Mouse (Mus musculus): ENCODE results near the gene Slc51a. TPM values are rescaled to one million over a fixed set of nuclear protein-coding genes. Genes with fewer than 3 reads are reported as not detected.
"Not testable (repeated sequence)": the region's sequence is repeated elsewhere in the genome, so short reads cannot be mapped to it uniquely, and the experiment has no call there.

Gene Slc51a
- polyA plus RNA-seq, 1 experiment from 2014 or later = 0.20 TPM

DNA sequence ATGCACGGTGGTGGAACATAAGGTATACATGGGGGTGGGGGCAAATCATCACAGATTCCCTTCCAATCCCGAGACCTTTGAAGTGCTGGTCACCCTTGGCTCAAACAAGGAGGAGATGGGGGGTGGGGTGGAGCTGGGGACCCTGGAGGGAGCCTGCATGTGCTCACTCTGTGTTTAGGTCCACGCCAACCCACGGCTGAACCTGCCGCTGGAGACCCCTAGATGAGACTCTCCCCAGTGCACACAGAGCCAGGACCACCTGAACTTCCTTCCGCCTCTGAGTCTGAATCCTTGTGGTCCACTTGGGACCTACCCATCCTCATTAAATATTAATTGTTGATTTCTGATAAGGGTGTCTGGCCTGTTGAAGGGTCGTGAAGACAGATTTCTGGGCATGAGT, 19.2 kb upstream of the Slc51a start:
- Histone ChIP-seq H3K9me3 (no peaks in the 10 kb centered on the region), H3K27ac (no peak overlapping the region), H3K4me1 (replicated peaks) (peaks cover 46% of the 10 kb centered on the region), H3K4me3 (no peak overlapping the region), H3K27me3 (ENCODE audit: insufficient read depth, poor library complexity, severe bottlenecking) (peaks cover 4% of the 10 kb centered on the region; the same call in 1 of the 2 replicates), H3K36me3 (no peaks in the 10 kb centered on the region)
- DNase-seq (ENCODE audit: low spot score) = no peak
- WGBS = 83% methylated on average over 7 of the region's 7 CpGs

DNA sequence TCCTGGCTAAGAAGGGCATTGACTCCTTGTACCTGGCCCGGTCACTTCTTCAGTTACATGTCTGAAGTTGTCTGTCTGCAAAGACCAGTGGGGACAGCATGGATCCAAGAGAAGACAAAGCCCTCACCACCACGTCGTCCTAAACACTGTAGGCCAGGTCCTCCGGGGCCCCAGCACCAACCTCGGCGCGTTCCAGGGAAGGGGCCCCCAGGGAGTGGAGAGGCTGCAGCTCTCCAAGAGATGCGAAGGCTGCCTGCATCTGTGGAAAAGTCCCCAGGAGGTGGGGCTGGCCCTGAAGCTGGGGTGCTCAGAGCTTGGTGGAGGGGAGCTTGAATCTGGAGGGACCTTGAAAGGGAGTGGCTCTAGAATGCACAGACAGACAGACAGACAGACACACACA, 18.6 kb upstream of the Slc51a start:
- 82% methylated on average over 8 of the region's 8 CpGs for WGBS
- Histone ChIP-seq H3K9me3 (no peaks in the 10 kb centered on the region), H3K4me3 (no peak overlapping the region), H3K4me1 (replicated peaks) (peaks cover 41% of the 10 kb centered on the region), H3K36me3 (no peaks in the 10 kb centered on the region), H3K27me3 (ENCODE audit: insufficient read depth, poor library complexity, severe bottlenecking) (peaks cover 4% of the 10 kb centered on the region; the same call in 1 of the 2 replicates), H3K27ac (no peak overlapping the region)
- no peak for DNase-seq (ENCODE audit: low spot score)

DNA sequence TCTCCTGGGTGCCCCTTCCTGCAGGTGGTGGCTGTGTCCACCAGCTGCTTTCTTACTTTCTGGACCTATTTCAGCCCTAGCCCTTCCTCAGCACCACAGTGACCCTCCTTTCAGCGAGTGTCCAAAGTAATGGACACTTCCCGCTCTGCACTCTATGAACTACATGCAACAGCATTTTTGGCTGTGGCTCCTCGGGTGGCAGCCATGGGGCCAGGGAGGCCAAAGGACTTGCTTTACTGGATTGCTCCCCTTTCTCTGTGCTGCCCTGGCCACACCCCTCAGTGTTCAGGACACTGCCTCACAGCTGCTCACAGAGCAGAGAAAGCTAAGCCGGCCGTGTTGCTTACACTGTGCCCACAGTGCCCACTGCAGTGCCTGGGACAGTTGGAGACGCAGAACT, 16.0 kb upstream of the Slc51a start:
- Histone ChIP-seq H3K4me3 (no peak overlapping the region), H3K27ac (no peak overlapping the region), H3K36me3 (no peaks in the 10 kb centered on the region), H3K4me1 (replicated peaks) (peaks cover 21% of the 10 kb centered on the region; the same call in 1 of the 2 replicates), H3K9me3 (no peaks in the 10 kb centered on the region), H3K27me3 (ENCODE audit: insufficient read depth, poor library complexity, severe bottlenecking) (peaks cover 11% of the 10 kb centered on the region; the same call in 1 of the 2 replicates)
- WGBS = 77% methylated on average over 6 of the region's 6 CpGs
- no peak for DNase-seq (ENCODE audit: low spot score)

DNA sequence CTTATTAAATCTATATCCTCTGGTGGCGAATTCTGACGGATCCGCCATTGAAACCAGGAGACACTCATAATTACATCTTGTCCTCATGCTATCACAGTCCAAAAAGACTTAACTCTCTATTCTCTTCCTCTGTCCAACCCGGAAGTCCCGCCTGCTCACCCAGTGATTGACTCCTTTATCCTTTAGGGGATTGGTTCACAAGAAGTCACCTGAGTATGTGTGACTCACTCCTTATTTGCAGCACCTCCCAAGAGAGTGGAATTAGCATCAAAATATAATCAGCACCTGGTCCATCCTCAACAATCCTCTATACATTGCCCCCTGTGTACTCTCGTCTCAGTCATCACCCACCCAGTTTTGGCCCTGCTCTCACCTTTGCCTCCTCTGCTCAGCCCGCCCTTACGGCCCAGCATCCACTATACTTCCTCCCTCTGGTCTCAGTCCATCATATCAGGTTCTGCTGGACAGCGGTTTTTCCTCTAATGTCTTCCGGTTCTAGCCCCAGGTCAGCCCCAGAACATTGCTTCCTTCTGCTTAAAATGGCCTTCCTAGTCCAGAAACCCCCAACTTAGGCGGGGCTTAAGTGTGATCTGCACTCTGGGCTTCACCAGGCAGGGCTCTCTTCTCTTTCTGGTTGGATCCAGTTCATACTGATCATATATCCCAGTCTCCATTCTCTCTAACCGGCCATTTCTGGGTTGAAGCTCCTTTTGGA, 15.1 kb upstream of the Slc51a start:
- Histone ChIP-seq H3K36me3 (no peaks in the 10 kb centered on the region), H3K27ac (no peak overlapping the region)
- 88% methylated on average over 12 of the region's 12 CpGs for WGBS

DNA sequence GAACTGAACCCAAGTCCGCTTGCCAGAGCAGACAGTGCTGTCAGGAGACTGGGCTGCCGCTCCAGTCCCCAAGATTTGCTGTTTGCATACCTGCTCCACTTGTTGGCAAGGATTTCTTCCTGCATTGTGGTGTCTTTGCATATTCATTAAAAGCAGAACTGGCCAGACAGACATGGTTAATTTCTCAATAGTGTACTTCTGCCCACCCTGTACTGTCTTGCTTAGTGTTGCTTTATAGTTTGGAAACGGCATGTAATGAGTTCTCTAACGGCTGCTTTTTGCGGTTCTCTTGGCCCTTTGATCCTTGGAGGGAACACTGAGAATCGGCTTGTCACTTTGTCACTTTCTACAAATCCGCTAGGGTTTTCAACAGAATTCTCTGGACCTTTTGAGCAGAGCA, 13.8 kb upstream of the Slc51a start:
- peaks cover 15% of the 10 kb centered on the region; the same call in 1 of the 2 replicates for H3K27me3 ChIP-seq (ENCODE audit: insufficient read depth, poor library complexity, severe bottlenecking)
- no peaks in the 10 kb centered on the region for H3K9me3 ChIP-seq
- H3K27ac ChIP-seq = no peak overlapping the region
- no peaks in the 10 kb centered on the region for H3K36me3 ChIP-seq
- no peak for DNase-seq (ENCODE audit: low spot score)
- WGBS = 88% methylated on average over 7 of the region's 7 CpGs
- H3K4me3 ChIP-seq = no peak overlapping the region
- peaks cover 8% of the 10 kb centered on the region; the same call in 1 of the 2 replicates for H3K4me1 ChIP-seq (replicated peaks)

More for the DNA sequence above, 15.1 kb upstream of the Slc51a start:
- H3K9me3 ChIP-seq = no peaks in the 10 kb centered on the region
- no peak overlapping the region for H3K4me3 ChIP-seq
- H3K27me3 ChIP-seq (ENCODE audit: insufficient read depth, poor library complexity, severe bottlenecking) = peaks cover 15% of the 10 kb centered on the region; the same call in 1 of the 2 replicates
- DNase-seq (ENCODE audit: low spot score) = no peak
- peaks cover 14% of the 10 kb centered on the region; the same call in 1 of the 2 replicates for H3K4me1 ChIP-seq (replicated peaks)

DNA sequence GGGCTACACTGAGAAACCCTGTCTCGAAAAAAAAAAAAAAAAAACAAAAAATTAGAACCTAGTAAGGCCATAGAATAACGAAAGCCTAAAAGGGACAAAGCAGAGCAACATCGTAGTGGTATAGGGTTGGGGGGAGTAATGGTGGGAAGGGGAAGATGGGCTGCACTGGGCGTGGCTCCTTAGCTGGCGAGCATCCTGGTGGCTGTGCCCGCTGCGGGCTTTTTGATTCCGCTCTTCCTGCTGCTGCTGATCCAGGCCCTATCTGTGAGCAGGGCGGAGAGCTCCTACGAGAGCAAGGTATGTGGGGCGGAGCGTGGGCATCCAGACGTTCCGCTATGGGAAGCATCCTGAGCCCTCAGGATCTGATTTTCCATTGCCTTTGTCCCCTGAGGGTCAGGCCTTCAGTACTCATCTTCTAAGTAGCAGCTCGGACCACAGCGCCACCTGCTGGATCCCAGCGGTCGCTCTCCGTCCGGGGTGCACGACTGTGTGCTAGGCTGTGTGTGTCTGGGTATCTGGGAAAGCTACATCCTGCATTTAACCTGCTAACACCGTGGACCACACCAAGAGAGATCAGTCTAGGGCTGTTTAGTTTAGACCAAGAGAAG, 11.9 kb upstream of the Slc51a start:
- peak overlapping the region; percentile 87 for H3K27ac ChIP-seq
- WGBS = 9% methylated on average over 22 of the region's 22 CpGs

DNA sequence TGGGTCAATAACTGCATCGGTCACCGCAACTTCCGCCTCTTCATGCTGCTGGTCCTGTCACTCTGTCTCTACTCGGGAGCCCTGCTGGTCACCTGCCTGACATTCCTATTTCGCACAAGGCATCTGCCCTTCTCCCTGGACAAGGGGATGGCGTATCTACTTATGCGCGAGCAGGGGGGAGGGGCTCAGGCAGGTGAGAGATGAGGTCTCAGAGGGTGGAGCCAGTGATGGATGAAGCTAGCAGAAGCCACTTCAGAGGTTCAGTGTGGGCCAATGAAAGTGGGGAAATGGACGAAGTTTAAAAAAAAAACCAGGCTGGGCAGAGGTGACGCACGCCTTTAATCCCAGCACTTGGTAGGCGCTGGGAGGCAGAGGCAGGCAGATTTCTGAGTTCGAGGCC, 11.3 kb upstream of the Slc51a start:
- WGBS = 57% methylated on average over 13 of the region's 13 CpGs
- no peak overlapping the region for H3K4me3 ChIP-seq
- H3K27ac ChIP-seq = no peak overlapping the region
- H3K27me3 ChIP-seq (ENCODE audit: insufficient read depth, poor library complexity, severe bottlenecking) = peaks cover 15% of the 10 kb centered on the region; the same call in 1 of the 2 replicates
- no peak for DNase-seq (ENCODE audit: low spot score)
- no peaks in the 10 kb centered on the region; the same call in 1 of the 2 replicates for H3K4me1 ChIP-seq (replicated peaks)
- no peaks in the 10 kb centered on the region for H3K9me3 ChIP-seq
- no peaks in the 10 kb centered on the region for H3K36me3 ChIP-seq

More for the DNA sequence above, 11.9 kb upstream of the Slc51a start:
- no peaks in the 10 kb centered on the region for H3K9me3 ChIP-seq
- H3K36me3 ChIP-seq = no peaks in the 10 kb centered on the region
- peaks cover 15% of the 10 kb centered on the region; the same call in 1 of the 2 replicates for H3K27me3 ChIP-seq (ENCODE audit: insufficient read depth, poor library complexity, severe bottlenecking)
- H3K4me3 ChIP-seq = peak overlapping the region; percentile 50
- peak; percentile 91 for DNase-seq (ENCODE audit: low spot score)
- H3K4me1 ChIP-seq (replicated peaks) = no peaks in the 10 kb centered on the region; the same call in 1 of the 2 replicates

DNA sequence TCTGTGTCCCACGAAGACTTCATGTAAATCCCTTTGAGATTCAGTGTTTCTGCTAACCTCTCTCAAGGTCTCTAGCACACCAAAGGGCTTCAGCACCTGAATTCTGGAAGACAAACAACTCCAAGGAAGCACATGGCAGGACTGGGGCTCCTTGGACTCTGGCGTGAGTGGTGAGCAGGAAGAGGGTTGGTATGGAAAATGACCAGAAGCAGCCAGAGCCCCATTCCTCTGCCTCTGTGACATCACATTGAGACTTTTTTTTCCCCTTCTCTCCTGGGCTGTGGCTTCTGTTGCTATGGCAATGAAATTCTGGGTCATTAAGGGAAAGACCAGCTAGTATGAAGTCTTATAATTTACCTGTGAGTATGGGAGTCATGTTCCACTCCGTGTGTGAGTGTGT, 8.3 kb upstream of the Slc51a start, which contains the start of gene Zdhhc19:
Gene Zdhhc19 (plus strand): TSS at position 301 of the 400 bp plus-strand sequence.
- no peak within 1 kb of the TSS for H3K4me3 ChIP-seq
- no peaks in the 10 kb centered on the region for H3K9me3 ChIP-seq
- no peak for DNase-seq (ENCODE audit: low spot score)
- WGBS = 82% methylated on average over 3 of the region's 3 CpGs
- no peaks in the 10 kb centered on the region; the same call in 1 of the 2 replicates for H3K4me1 ChIP-seq (replicated peaks)
- no peak within 1 kb of the TSS for H3K27ac ChIP-seq
- peaks cover 15% of the 10 kb centered on the region; the same call in 1 of the 2 replicates for H3K27me3 ChIP-seq (ENCODE audit: insufficient read depth, poor library complexity, severe bottlenecking)
- no peaks in the 10 kb centered on the region for H3K36me3 ChIP-seq

DNA sequence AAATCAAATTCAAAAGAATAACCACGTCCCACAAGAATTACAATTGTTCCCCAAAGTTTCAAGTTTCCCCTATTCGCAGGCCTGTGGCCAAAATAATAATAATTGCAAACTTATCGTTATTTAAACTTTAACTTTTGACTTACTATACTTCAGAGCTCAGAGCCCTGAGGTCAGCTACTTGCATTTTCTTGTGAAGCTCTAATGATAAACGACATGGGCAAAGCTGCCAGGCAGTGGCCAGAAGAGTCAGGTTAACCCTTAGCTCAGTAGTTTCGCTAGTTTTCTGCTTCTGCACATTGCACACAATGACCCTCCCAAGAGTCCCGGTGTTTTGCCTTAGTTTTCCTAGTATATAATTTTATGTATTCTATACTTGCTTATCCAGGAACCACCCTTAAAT, 6.7 kb upstream of the Slc51a start:
- not testable (repeated sequence) for DNase-seq (ENCODE audit: low spot score); H3K36me3 ChIP-seq; H3K4me3 ChIP-seq; H3K9me3 ChIP-seq; H3K4me1 ChIP-seq (replicated peaks); H3K27ac ChIP-seq
- WGBS = 81% methylated on average over 6 of the region's 6 CpGs
- H3K27me3 ChIP-seq (ENCODE audit: insufficient read depth, poor library complexity, severe bottlenecking) = peaks cover 12% of the 10 kb centered on the region; the same call in 1 of the 2 replicates

DNA sequence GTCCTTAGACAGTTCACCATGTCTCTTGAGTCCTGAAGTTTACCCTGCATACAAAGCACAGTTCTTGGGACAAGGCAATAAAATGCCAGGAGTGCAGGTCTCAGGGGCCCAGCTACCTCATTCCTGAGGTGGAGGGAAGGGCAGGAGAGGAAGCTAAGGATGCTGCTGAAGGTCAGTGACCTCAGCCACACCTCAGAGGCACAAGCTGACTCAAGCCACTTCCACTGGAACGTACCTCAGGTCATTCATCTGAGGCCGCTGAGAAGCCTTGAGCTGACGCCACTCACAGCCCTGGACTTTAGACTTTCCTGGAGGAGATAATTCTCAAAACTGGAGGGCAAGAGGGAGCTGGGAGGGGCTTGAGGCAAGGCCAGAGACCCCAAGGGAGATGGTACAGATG, 1.3 kb upstream of the Slc51a start:
- Histone ChIP-seq H3K9me3 (no peaks in the 10 kb centered on the region), H3K4me3 (no peak overlapping the region), H3K36me3 (no peaks in the 10 kb centered on the region), H3K4me1 (replicated peaks) (peaks cover 22% of the 10 kb centered on the region), H3K27ac (no peak overlapping the region), H3K27me3 (ENCODE audit: insufficient read depth, poor library complexity, severe bottlenecking) (no peaks in the 10 kb centered on the region; the same call in 1 of the 2 replicates)
- WGBS = 94% methylated on average over 3 of the region's 3 CpGs
- no peak for DNase-seq (ENCODE audit: low spot score)

DNA sequence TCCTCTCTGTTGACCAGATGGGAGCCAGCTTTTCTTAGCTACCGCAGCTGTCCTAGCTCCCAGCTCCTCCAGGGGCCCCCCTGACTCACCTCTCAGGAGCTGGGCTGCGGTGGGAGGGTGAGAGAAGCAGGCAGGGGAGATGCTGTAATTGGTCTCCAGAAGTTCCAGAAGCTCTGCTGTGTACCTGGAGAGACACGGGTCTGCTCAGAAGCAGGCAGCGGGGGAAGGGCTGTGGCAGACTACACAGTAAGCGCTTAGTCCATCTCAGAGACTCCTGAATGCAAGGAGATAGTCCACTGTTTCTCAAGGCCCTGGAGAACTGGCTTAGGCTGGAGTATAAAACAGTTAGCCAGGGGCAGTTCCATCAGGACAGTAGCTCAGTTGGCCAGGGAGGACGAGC, 1.6 kb downstream of the Slc51a start:
- H3K27me3 ChIP-seq (ENCODE audit: insufficient read depth, poor library complexity, severe bottlenecking) = no peaks in the 10 kb centered on the region; the same call in 1 of the 2 replicates
- H3K27ac ChIP-seq = 0 out of 2 replicates have a peak overlapping the region, but pooled peaks have one; percentile 3
- DNase-seq (ENCODE audit: low spot score) = no peak
- 77% methylated on average over 6 of the region's 6 CpGs for WGBS
- H3K4me1 ChIP-seq (replicated peaks) = peaks cover 27% of the 10 kb centered on the region
- no peaks in the 10 kb centered on the region for H3K36me3 ChIP-seq
- no peak overlapping the region for H3K4me3 ChIP-seq
- H3K9me3 ChIP-seq = no peaks in the 10 kb centered on the region

DNA sequence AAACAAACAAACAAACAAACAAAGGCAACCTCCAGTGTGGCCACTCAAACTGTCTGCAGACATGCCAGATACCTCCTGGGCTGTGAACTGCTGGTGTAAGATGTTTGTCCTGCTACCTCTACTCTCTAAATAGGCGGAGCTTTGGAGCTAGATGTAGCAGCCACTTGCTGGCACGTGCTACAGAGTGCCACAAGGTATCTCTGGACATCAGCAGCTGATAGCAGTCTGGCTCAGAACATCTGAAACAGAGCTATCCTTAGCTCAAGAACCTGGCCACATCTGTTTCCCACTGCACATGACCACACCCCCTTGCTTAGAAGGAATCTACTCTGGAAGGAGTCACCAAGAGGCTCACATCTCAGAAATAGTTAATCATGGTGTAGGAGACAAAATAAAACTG, 2.5 kb downstream of the Slc51a start:
- H3K27ac ChIP-seq = no peak overlapping the region
- WGBS = 76% methylated on average over 2 of the region's 2 CpGs

DNA sequence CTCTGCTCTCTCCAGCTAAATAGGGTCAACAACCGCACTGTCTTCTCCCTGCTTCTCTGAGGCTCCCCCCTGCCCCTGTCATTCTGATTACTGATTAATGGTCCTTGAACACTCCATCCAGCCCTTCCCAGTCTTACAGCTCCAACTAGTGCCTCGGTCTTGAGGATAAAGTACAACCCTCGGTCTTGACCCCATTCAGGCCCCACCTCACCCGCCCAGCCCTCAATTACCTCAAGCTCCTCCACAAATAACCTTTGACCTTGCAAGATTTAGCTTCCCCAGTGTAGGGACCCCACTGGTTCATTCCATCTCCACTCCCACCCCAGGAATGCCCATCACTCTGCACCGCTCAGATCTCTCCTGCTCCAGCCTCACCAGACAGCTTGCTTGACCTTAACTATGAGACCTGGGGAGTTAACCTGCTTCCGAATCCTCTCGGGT, 3.2 kb downstream of the Slc51a start:
- 48% methylated on average over 7 of the region's 7 CpGs for WGBS
- Histone ChIP-seq H3K9me3 (no peaks in the 10 kb centered on the region), H3K27ac (no peak overlapping the region)

More for the DNA sequence above, 2.5 kb downstream of the Slc51a start:
- Histone ChIP-seq H3K4me3 (no peak overlapping the region), H3K4me1 (replicated peaks) (peaks cover 27% of the 10 kb centered on the region), H3K36me3 (no peaks in the 10 kb centered on the region), H3K27me3 (ENCODE audit: insufficient read depth, poor library complexity, severe bottlenecking) (no peaks in the 10 kb centered on the region; the same call in 1 of the 2 replicates), H3K9me3 (no peaks in the 10 kb centered on the region)
- DNase-seq (ENCODE audit: low spot score) = no peak

More for the DNA sequence above, 3.2 kb downstream of the Slc51a start:
- Histone ChIP-seq H3K36me3 (no peaks in the 10 kb centered on the region), H3K4me1 (replicated peaks) (peaks cover 27% of the 10 kb centered on the region), H3K4me3 (no peak overlapping the region), H3K27me3 (ENCODE audit: insufficient read depth, poor library complexity, severe bottlenecking) (no peaks in the 10 kb centered on the region; the same call in 1 of the 2 replicates)
- no peak for DNase-seq (ENCODE audit: low spot score)
